Mouse (Mus musculus) B cell, adult 2 months (primary cell): ENCODE measurements around the gene BC052040.

Source experiments
- DNase-seq, 2 experiments: peaks; one replicate each; pipeline ENCODE4 v3.0.0; 2022

The BC052040 gene

DNA sequence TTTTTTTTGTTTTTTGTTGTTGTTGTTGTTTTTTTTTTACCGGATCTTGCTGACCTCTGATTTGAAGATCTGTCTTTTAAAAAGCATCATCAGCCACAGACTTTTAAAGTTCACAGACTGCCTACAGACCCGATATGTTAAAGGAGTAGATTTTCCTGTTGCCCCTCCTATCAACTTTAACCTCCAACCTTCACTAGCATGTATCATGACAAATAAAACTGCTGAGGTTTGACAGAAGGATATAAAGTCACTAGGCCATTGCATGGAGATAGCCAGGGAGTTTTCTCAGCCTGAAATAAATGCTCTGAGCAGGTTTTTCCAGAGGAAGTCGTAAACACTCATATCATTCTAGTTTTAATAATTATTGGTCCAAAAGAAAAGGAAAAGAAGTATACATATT, 136.5 kb downstream of the BC052040 start:
- DNase-seq: no peak

DNA sequence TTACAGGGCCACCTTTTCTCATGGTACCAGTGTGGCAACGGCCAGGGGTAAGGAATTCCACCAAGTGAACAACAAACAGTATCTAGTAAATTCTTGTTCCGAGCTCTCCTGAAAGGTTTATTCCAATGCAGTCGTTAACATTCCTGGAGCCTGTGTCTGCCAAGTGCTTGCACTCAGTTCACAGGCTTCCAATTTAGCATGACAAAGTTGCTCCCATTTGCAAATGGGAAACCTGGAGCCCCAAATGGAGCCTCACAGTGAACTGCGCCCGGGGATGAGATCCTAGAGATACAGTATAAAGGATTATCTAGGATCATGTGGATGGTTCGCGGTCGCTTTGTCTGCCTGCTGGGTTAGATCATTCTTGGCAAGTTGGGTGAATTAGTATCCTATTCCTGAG, 141.9 kb downstream of the BC052040 start:
- no peak for DNase-seq

DNA sequence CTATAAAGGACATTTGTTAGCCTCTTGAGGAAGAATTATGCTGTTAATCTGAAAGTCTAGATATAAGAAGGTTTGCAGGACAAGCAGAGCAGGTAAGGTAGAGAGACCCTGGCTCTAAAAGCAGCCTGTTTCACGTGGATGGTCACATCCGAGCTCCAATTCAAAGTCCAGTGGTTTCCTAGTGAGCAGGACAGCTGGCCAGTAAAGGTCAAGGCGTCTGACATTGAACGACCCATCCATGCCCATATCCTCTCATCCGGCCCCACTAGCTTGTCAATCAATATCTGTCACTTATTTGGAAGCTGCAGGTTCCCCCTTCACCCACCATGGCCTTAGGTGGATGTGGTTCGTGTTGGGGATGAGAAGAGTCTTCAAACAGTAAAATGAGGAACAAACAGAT, 142.7 kb downstream of the BC052040 start:
- DNase-seq: no peak

DNA sequence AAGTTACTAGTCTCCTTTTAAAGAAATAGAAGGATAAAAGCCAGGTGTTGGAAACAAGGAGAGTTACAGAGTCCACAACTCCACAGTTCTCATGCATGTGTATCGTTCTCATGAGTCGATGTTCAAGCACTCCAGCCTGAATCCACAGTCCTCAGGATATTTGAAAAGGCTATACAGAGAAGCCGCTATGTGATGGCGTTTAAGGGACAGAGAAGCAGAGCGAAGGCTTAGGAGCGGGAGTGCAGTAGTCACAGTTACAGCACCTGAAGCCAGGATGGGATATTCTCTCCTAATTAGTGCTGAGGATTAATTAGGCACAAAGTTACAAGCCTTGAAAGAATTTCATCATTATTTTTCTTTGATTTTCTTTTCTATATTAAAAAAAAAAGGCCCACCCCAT, 143.2 kb downstream of the BC052040 start:
- no peak for DNase-seq

DNA sequence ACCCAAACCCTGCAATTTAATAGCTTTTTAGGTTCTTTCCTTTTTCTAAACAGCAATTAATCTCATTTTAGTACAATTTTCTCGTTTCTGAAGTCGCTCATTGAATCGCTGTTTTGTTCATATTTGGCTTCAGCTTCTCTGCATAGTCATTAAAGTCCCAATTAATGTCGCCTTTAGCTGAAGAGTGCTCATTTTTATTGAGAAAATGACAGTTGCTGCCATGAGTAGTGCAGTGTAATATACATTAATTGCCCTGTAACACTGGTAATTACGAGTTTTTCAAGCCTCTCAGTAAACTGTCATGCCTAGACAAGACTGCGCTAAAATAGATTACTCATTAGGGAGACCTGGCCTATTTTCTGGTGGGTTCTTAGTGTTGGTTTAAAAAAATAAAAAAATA, 144.0 kb downstream of the BC052040 start:
- no peak for DNase-seq

DNA sequence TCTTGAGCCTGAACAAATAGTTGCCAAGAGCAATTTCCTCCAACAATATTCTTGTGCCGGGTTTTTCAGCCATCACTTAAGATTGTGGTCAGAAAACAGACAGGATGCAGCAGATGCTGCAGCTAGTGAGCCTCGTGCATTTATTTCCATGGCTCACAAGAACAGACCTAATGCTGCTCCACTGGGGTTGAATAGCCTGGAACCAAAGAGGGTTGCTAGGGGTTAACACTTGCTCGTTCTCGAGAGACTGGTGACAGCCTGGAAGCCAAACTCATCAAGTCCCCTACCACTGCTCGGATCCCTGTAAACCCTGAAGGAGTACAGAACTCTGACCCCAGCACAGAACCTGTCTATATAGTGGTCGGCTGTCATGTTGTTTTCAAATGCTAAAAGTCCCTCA, 144.4 kb downstream of the BC052040 start:
- no peak for DNase-seq

DNA sequence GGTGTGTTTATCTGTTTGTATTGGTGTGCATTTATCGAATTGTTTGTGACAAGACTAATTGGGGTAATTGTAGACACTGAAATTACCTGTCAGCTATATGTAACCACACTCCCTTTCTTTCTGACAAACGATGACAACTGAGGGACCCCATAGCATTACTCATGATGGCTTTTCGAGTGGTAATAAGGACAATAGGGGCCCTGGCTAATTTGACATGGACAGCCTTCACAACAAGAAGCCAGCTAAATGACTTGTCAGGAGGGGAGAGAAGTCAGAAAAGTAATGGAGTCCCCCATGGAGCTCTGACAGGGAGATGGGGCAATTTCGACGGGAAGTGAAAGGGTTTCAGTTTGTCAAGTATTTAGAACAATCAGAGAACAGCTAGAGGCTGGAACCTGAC, 145.3 kb downstream of the BC052040 start:
- DNase-seq: no peak

DNA sequence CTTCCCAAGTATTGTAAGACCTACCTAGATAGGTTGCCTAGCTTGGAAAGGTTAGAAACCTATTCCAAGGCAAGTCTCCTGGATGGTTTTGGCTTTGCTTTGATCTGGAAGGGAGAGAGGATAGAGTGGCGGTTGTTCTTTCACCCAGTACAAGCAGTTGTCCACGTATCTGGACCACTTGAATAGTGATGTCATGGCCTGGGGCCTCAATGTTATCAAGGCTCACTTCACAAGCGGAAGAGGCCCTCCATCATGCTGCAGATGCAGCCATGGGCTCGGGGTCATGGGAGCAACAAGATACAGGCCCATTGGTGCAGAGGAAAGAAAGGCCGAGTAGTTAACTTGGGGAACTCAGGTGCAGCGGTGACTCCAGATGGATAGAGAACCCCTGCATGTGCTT, 147.1 kb downstream of the BC052040 start:
- DNase-seq: no peak

DNA sequence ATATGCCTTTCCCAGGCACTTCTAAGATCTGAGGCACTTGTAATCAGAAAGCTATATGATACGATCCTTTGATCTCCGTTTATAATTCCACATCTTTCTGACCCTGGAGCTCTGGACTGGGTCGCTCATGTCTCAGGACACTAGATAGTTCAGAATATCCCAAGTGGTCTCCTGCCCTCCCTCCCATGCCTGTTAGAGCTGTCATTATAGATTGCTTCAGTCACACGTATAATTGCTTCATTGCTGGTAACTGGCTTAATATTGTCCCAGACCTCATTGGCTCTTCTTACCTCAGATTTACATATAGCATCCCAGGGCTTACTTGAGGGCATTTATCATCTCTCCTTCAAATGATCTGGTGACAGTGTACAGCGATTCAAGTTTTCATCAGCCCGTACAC, 149.0 kb downstream of the BC052040 start:
- DNase-seq: no peak

DNA sequence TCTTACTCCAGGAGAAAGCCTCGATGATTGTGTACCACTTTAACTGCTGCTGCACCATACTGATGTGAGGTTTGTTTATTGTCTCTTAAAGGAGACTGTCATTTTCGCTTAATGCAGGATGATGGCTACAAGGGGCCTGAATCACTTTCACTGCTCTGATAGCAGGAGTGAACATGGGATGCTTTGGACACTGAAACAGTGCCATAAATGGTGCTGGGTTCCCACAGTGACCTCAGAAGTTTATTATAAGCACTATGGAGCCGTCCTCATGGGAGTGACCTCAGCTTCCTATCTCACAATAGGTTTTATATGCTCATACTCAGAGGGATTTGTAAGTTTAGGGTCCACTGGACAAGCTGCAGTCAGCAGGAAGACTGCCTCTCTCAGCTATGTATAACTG, 149.7 kb downstream of the BC052040 start:
- DNase-seq: no peak

DNA sequence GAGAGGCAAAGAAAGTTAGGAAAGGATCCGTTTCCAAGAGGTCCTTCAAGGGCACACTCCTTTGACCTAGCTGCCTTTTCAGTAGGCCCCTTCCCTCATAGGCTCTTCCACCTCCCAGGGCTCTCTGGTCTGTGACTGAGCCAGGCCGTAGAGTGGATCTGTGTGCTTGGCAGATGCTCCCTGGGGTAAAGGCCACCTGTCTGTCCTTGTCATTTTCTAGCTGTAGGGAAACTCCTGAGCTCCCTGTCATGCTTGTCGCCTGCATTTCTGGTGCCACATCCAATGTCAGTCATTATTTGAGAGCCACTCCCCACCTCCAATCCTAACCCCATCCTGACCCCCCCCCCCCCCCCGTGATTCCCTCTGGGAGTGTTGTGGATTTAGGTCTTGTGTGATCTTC, 151.1 kb downstream of the BC052040 start:
- DNase-seq: no peak

DNA sequence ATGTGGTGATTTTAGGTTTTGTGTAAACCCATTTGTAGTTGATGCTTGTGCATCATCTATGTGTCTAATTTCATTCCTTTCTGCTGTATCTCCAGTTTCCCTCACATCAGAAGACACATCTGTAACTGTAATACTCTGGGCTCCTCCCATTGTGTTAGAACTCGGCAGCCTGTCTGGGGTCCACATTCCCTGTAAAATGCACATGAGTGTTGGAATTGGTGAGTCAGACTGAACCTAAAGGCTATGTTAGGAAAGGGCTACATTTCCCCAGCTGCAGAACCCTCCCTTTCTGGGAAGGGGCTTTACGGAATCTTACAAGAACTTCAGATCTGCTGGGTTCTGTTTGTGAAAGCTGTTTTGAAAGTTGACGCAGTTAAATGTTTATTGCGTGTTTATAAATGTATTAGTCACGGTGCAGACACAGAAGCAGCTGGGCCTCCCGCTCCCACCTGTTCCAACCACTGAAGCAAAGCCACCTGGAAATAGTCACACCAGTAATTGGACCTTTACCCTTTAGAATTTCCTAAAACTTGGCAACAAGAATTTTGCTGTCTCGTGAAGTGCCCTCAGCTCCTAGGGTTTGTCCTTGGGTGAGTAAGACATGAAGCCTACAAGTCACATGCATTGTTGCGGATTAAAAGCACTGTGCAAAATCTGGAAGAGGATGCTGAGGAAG, 151.6 kb downstream of the BC052040 start:
- no peak for DNase-seq

DNA sequence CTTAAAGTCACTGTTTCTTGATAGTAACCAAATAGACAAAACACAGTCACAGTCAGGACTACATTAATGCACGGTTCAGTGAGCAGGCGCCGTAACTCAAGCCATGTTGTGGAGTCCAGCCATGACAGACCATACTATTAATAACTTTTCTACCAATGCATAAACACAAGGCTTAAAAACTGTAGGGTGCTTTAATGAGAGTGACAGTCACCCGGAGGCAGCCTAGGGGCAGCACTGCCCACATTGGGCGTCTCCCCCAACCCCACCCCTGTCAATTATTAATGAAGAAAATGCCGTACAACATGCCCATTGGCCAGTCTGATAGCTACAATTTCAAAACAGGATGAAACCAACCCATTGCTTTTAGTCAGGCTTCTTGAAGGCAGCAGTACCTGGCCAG, 153.3 kb downstream of the BC052040 start:
- DNase-seq: no peak

DNA sequence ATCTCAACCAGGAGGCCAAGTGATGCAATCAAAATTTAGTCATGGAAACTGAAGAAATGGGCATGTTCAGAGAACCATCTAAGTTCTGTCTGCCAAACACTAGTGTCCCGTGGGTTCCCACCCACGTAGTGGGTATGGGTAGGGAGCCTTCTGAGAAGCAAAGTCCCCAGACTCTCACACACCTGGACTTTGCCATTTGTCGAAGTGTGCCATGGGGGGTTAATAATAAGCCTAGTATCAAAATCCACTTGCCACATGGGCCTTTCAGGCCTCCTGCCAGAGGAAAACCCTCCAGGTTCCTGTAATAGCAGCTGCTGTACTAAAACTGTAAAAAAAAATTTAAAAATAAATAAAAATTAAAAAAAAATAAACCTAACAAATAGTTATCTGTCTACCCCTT, 154.9 kb downstream of the BC052040 start:
- DNase-seq: no peak

DNA sequence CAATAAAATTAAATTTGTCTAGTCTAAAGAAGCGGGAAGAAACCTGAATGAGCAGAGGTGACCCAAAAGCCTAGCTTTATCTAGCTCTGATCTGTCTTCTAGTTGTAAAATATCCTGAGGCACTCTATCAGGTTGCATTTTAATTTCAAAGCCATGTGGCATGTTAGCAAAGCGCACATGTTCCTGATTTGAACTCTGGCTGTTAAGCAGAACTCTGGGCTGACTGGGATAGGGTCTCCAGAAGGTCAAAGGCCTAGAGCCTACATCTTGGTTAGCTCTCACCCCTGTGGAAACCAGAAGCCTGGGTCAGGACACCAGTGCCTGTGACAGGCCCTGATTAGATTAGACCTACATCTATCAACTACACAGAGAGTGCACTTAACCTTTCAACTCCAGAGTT, 156.4 kb downstream of the BC052040 start:
- no peak for DNase-seq

DNA sequence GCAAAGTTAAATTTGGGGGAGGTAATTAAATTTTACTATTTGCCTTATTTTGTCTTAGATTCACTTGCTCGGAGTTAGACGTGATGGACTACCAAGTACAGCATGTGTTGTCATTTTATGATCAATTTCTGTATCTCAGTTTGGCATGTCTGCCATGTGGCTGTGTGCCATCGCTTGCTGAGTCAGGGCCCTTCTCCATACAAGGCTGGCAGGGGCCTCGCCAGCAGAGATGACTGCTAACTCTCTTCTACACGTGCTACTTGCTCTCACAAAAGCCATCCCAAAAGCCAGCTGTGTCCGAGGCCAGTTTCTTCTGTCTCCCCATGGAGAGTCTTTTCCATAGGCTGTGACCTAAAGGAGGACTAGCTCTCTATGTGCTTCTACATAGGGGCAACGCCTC, 160.5 kb downstream of the BC052040 start:
- no peak for DNase-seq

DNA sequence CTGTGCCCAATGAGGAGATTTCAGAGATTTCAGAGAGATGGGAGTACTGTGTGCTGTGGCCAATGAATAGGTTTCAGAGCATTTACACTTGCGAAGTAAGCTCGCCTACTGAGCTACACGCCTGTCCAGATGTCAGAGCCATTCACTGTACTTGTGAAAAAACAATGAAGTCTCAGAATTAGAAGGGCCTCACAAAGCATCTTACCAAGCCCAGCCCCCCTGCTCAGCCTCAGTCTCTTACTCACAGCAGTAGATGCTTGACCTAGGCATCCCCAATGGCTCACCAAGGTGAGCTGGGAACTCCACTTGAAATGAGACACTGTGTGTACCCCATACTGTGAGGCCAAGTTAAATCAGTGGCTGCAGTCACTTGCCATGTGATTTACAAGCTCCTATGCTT, 166.1 kb downstream of the BC052040 start:
- DNase-seq: no peak

DNA sequence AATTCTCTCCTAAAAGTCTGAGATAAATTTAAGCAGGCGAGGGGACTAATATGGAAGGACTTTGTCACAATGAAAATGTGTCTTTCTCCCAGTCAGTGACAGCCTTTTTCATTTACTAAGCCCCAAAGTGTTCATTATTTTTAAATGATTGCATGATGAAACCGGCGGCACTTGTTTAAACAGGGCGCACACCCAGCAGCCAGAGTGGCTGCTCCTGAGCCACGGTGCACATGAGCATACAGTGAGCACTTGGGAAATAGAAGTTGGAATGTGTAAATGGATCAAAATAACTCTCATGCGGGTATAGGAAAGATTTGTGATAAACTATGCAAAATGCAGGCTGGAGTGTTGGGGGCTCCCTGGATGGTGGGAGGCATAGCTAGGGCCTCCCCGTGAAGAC, 169.7 kb downstream of the BC052040 start:
- no peak for DNase-seq

DNA sequence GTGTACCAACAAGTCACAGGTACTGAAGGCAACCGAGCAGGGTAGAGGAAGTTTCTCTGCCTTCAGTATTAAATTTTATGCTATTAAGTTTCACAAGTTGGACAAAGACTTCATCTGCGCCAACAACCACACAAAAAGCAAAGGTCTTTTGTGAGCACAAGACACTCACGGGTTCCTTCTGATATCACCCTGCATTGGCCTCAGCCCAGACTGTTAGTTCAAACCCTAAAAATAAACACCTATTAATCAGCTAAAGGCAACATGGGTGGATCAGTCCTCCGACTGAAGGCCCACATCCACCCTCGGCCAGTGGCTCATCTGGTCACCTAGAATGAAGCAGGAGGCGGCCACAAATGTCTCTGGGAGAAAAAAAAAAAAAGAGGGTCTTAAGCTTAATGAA, 176.2 kb downstream of the BC052040 start:
- DNase-seq: no peak

DNA sequence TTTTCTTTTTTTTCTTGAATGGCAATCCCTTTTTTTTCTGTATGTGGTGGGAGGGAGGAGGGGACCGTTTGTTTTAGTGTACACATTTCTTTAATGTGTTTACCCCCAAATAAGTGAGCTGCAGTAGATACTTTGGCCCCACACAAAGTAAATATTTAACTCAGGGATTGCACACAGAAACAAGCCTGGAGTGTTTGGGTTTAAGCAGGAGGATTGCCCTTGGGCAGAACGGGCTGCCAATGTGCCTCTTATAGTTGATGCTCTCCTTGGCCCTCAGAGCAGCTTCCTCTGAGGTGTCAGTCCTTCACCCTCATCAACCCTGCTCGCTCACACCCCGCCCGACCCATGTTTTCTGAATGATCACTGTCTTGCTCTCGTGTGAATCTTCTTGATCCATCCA, 177.0 kb downstream of the BC052040 start:
- DNase-seq: no peak

DNA sequence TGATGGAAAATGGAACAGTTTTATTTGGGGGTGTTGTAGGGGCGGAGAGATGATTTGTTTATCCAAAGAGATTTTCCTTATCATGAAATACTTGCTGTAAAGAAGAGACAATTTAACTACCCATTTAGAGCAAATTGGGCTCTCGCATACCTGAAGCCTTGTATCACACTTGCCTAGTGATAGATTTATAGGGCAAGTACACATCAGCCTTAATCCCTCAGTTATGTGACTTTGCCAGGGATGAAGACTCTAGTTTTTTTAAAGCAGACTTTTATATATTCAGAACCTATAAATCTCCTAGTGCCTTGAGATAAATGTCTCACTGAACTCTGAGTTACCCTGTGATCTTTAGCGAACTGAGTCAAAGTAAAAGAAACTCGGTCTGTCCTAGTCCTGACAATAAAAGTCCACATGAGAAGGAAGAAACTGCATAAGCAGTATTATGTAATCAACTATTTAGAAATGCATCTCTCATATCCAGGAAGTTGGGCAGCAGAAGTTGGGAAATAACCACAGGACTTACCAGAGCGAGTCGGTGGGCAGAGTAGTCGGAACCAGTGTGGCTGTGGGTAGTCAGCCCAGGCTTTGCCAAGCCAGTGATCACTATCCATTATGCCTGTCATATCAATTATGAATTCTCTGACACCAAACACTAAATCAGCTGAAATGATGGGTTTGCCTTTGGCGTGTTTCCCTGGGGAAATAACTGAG, 183.2 kb downstream of the BC052040 start:
- no peak for DNase-seq

DNA sequence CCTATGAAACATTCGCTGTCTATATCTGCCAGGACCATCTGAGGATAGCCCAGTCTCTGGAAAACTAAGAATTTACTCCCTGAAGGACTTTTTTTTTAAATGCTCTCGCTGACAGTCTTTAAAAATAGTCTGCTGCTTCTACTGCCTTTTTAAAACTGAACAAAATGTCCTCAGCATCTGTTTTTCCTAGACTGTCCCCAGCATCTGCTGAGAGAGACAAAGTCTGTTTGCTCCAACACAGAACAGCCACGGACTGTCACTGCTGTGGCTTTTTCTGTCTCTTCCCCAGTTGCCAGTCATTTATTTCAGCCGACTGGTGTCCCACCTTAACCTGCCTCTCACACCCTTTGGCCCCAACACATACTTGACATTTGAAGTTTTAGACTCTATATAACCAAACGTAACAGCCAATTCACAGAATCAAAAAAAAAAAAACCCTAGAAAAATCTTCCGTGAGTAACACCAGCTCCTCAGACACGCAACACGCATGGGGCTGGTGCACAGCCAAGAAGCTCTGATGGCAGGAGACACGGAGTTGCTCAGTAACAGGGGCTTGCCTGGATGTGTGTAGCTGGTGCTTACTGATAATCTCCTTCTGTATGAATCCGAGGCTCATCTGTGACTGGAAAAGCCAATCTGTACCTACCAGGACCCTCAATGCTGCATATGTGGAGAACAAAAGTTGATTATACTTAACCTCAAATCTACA, 188.2 kb downstream of the BC052040 start:
- no peak for DNase-seq

DNA sequence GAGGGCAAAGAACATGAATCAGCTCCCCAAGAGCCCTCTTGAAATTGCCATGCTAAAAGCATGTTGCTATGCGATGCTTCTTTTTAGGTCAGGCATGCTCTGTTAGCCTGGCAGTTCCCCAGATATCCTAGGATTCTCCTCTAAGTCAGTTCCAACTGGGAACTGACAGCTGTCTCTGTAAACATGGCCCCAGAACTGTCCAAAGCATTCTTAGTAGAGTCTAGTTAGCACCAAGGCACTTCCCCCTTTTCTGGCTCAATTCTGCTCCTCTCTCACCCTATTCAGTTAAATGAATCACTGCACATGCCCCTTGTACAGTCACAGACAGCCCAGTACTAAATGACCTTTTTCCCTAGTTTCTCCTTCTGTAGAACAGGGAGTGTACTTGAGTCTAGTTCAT, 191.2 kb downstream of the BC052040 start:
- DNase-seq: no peak

DNA sequence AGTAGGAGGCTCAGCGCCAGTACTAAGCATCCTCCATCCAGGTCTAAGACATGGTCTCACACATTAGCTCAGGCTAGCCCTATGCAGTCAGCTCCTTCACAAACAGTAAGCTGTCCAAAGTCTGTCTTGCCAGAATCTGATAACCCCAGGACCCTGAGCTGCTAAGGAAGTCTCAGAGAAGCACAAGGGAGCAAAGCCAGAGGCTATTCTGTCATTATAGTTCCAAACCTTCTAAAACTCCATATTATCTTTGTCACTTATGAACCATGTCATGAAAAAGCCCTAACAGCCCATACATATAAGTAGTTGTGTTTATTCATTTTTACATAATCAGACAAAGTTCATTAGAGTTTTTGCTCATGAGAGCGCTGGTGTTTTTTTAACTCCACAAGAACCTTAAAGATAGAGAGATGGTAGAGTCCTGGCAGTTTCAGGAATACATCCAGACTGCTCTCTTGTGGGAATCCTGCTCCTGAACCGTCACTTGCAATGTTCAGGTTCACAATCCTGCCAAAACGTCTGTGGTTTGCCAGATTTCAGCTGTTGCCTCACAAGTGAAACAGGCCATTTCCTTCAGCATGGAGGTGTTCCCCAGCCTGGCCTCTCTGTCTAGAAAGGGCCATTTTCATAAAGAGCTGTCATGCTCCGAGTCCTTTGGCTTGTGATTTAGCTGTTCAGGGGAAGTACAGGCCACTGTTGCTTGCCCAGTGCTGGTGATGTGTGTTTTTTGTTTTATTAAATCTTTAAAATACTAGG, 192.8 kb downstream of the BC052040 start:
- no peak for DNase-seq
